ENCODE assay signal across 8 mouse cellular contexts in genomic region chr10:78779527-78779926, GRCm38 (mm10). TPM values are rescaled to one million over a fixed set of nuclear protein-coding genes. Genes with fewer than 3 reads are reported as not detected.
A peak's percentile ranks its signal among the peaks of the same experiment; 100 is the strongest.
DNase-seq lines count a peak whose midpoint lies in the region; ATAC-seq lines count a peak whose summit lies in the region.

No protein-coding gene starts in this region.

- H3K4me1 ChIP-seq in megakaryocyte, embryonic 14.5 days, result peaks cover 12% of the 10 kb centered on the region
- H3K4me1 ChIP-seq in limb, embryonic 13.5 days, result peaks cover 13% of the 10 kb centered on the region
- H3K4me1 ChIP-seq in stomach, embryonic 15.5 days, result 0 out of 2 replicates have a peak, but pooled peaks cover 3% of the 10 kb centered on the region

- peak overlapping the region; percentile 100 for H3K4me2 ChIP-seq in limb, embryonic 13.5 days (replicated peaks)
- peak overlapping the region; percentile 96 for H3K4me2 ChIP-seq in stomach, embryonic 15.5 days

- ATAC-seq in megakaryocyte, adult 5-6 weeks (ENCODE audit: poor library complexity, severe bottlenecking), result no peak
- ATAC-seq in limb, embryonic 13.5 days (ENCODE audit: low FRiP score, low read depth), result no peak
- no peak for ATAC-seq in stomach, embryonic 15.5 days (ENCODE audit: insufficient read depth, low FRiP score, low read depth)

- 62% methylated on average over 9 of the region's 9 CpGs for whole genome bisulfite sequencing in limb, embryonic 13.5 days
- 59% methylated on average over 9 of the region's 9 CpGs for WGBS in stomach, embryonic 15.5 days

- DNase-seq in embryo, embryonic 10.5 days (ENCODE audit: low spot score), result peak; percentile 3
- no peak for DNase-seq in embryo, embryonic 11 days
- DNase-seq in Muller cell, postnatal 12 days (ENCODE audit: inconsistent ontology term), result no peak
- DNase-seq in left cerebral cortex, postnatal 14 days (ENCODE audit: low spot score in 2 of 2), result no peak

- peak overlapping the region; percentile 91 for H3K4me3 ChIP-seq in megakaryocyte, embryonic 14.5 days (replicated peaks)
- H3K4me3 ChIP-seq in limb, embryonic 13.5 days, result peak overlapping the region; percentile 61
- H3K4me3 ChIP-seq in stomach, embryonic 15.5 days (replicated peaks), result peak overlapping the region; percentile 51

- no peaks in the 10 kb centered on the region for H3K36me3 ChIP-seq in megakaryocyte, embryonic 14.5 days (replicated peaks; ENCODE audit: low read length)
- H3K36me3 ChIP-seq in limb, embryonic 13.5 days, result no peaks in the 10 kb centered on the region
- H3K36me3 ChIP-seq in stomach, embryonic 15.5 days, result no peaks in the 10 kb centered on the region

- no peaks in the 10 kb centered on the region; the same call in none of the 2 replicates for H3K9me3 ChIP-seq in megakaryocyte, embryonic 14.5 days
- no peaks in the 10 kb centered on the region for H3K9me3 ChIP-seq in limb, embryonic 13.5 days
- H3K9me3 ChIP-seq in stomach, embryonic 15.5 days, result no peaks in the 10 kb centered on the region

- H3K9ac ChIP-seq in limb, embryonic 13.5 days, result peak overlapping the region; percentile 77; the same call in 1 of the 2 replicates
- no peak overlapping the region for H3K9ac ChIP-seq in stomach, embryonic 15.5 days

- no peak overlapping the region for H3K27ac ChIP-seq in limb, embryonic 13.5 days
- no peak overlapping the region for H3K27ac ChIP-seq in stomach, embryonic 15.5 days

- H3K27me3 ChIP-seq in megakaryocyte, embryonic 14.5 days (replicated peaks), result peaks cover 32% of the 10 kb centered on the region
- 0 out of 2 replicates have a peak, but pooled peaks cover 9% of the 10 kb centered on the region for H3K27me3 ChIP-seq in limb, embryonic 13.5 days
- H3K27me3 ChIP-seq in stomach, embryonic 15.5 days (replicated peaks), result no peaks in the 10 kb centered on the region

- intact Hi-C loops in left cerebral cortex, postnatal 14 days (cut with DNase I), result no loop called here

RNA-seq across cellular contexts. Expression of gene Slc1a6, which starts 0.8 kb away (rescaled TPM):
- polyA plus RNA-seq in megakaryocyte, embryonic 14.5 days (2012; ENCODE audit: insufficient read depth, low replicate concordance), result not detected in 2 replicates
- not detected in 2 replicates for total RNA-seq in megakaryocyte, adult 5-6 weeks (2015)
- not detected in 2 replicates for total RNA-seq in megakaryocyte, adult 5-6 weeks (2017)
- 2.3 and 3.0 TPM in 2 replicates for polyA plus RNA-seq in limb, embryonic 13.5 days (2015; fragmentation: Nextera tagmentation; extraction: Ambion mirVana)
- 0.94 and 0.98 TPM in 2 replicates for polyA plus RNA-seq in stomach, embryonic 15.5 days (2015; fragmentation: Nextera tagmentation; extraction: Ambion mirVana)
- total RNA-seq in left cerebral cortex, postnatal 14 days (2021), result 10 to 100 TPM; 13.2 to 13.4 TPM

RNA-seq across cellular contexts. Expression of gene Ccdc105, which starts 26.7 kb away (rescaled TPM):
- not detected in 2 replicates for polyA plus RNA-seq in megakaryocyte, embryonic 14.5 days (2012; ENCODE audit: insufficient read depth, low replicate concordance)
- not detected in 2 replicates for total RNA-seq in megakaryocyte, adult 5-6 weeks (2015)
- total RNA-seq in megakaryocyte, adult 5-6 weeks (2017), result not detected in 2 replicates
- 0.19 and 0.32 TPM in 2 replicates for polyA plus RNA-seq in limb, embryonic 13.5 days (2015; fragmentation: Nextera tagmentation; extraction: Ambion mirVana)
- polyA plus RNA-seq in stomach, embryonic 15.5 days (2015; fragmentation: Nextera tagmentation; extraction: Ambion mirVana), result not detected in 2 replicates
- total RNA-seq in left cerebral cortex, postnatal 14 days (2021), result under 1 TPM; 0.46 to 0.51 TPM
